Mouse (Mus musculus) thymus, postnatal 14 days (tissue): ENCODE measurements around the gene Rep15.
A peak's percentile ranks its signal among the peaks of the same experiment; 100 is the strongest.

Experiments used
- DNase-seq: peaks from one replicate; pipeline ENCODE4 v3.0.0; 2021

Rep15 gene

DNA sequence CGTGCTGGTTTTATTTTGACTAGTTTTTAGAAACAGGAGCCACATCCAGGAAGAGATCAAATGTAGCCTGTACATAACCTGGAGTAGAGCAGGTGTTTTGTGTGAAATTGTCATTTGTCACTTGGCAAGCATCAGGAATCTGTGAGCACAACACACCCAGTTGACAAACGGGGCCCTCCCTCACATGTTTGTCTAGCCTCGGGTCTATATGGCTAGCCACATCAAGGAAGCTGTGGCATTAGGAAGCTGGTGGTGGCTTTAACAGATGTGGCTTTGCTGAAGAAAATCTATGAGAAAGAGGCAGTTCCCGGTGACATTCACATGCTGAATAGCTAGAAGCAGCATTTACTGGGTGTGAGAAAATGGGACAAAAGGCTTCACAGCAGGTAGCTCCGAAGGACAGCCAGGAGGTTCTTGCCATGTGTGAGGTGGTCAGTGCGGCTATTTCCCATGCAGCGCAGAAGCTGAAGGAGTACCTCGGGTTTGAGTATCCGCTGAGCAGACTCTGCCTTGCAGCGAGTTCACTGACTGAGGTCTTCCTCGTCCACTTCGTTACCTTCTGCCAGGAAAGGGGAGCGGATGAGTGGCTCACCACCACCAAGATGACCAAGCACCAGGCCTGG is at the start of gene Rep15:
Gene Rep15, plus strand, starts transcription at position 282 of the 623 bp plus-strand sequence.
- no peak for DNase-seq

DNA sequence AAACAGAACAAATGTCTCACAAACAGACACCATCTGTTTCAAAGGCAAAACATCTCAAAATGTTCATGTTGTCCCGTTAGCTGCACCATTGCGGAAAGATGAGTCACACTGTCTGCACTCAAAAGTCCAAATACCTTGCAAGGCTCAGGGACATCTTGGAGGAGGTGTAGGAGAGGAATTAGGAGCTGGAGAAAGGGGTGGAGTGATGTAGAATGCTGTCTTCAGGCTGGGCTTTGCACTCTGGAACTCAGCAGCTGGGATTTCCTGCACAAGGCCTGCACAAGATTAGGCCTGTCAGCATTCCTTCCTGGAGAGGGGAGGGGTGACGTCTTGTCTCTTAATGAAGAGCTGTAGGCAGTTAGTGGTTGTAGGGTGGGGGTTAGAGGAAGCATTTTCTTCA is 47.8 kb upstream of the Rep15 start:
- no peak for DNase-seq

DNA sequence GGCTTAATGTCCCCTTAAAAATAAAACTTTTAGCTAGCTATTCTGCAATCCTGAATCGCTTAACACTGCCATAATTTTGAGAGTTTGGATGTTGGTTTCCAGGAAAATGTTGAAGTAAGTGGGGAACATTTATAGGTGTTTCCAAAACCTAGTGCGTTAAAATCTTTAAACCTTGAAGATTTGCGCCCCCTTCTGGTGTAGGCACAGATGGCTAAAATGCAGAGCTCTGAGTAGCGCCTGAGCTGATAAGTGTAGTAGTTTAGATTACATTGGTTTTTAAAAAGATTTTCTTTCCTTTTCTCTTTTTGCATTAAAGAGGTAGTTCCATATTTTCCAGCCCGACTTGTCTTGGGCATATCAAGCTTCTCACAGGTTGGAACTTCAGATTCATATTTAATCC is 38.1 kb upstream of the Rep15 start:
- DNase-seq: peak; percentile 55

DNA sequence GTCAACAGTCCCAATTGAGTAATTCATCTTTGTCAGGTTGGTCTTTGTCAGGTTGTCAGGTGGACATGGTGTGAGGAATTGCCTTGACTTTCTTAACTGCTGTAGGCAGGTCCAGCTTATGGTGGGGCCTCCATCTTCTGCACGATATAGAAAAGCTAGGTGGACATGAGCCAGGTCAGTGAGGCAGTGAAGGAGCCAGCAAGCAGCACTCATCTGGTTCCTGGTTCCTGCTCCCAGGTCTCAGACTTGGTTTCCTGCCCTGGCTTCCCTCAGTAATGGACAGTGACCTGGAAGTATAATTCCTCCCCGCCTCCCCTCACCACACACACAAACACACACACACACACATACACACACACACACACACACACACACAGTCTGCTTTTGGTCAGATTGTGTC is 37.0 kb upstream of the Rep15 start:
- no peak for DNase-seq

DNA sequence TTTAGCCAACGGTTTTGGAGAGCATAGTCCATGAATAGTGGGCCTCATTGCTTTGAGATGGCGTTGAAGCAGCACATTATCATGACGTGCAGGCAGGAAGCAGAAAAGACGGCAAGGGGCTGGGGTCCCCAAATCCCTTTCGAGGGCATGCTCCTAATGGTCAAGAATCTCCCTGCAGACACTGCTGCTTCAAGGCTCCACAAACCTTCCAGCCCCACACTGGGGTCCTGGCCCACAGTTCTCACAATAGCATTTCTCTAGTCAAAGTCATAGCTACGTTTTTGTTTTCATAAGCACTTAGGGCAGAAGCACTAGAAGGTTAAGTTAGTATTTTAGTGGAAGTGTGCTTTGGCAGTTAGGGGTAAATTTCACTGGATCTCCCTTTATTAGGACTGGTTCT is 36.5 kb upstream of the Rep15 start:
- DNase-seq: no peak

DNA sequence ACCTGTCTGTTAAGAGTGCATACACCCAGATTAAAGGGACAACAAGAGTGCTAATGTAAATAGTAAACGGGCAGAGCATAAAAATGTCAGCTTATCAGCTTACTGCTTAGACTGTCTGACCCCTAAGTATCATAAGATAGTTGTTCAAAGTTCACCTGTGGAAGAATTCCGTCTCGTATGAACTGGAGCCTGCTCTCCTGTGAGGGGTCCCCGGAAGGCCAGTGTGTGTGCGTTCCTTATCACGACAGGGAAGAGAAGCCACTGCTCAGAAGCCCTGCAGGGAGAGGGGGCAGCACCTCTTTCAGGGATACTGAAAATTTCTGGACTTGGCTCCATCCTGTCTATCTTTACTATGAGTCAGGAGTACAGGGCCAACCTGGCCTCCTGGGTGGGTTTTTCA is 35.4 kb upstream of the Rep15 start:
- DNase-seq: no peak

DNA sequence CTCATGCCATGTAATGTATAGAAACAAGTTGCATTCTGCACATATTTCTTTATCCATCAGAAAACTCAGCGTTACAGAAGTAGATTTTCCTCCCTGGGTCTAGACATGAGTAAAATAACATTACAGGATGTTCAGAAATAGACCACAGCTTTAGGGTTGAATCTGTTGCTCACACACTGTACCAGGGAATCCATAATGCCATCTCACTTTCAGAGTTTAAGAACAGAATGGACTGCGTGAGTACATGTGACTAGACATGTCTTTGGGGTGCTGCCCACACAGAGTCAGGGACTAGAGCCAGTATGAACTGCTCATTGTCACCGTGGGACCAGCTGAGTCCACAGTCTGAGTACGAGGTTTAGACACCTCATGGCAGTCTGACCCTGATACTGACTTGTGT is 33.7 kb upstream of the Rep15 start:
- DNase-seq: no peak

DNA sequence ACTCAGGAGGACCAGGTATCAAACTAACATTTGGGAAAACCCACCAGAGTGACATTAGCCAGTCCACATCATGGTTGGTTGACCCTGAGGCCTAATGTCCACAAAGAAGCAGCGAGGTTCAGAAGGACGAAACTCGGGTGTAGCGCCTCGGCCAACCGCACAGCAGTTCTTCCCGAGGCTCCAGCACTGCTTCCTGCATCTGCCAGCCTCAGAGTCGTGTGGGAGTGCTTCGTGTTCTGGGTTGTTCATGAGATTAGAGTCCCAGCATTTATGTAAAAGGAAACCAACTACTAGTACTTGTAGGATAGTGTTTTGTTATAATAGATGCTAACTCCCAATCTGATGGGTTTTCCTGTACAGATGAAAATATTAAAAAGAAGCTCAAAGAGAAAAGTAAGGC is 33.1 kb upstream of the Rep15 start:
- no peak for DNase-seq

DNA sequence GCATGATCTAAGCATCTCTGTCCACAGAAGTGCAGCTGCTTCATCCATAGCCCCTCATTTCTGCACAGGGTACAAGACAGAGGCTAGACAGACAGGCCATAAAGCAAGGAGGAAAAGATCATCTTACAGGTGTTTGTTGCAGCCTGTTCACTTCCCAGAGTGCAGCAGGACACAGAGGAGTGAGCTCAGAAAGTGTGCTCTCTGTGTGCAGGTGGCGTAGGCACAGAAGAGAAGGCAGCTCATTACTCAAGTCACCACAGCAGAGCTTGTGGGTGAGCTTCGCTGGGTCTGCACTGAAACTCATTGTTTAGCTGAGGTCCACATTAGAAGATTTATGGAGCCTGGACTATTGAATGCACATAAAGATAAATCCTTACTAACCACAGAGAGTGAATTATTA is 32.6 kb upstream of the Rep15 start:
- no peak for DNase-seq

DNA sequence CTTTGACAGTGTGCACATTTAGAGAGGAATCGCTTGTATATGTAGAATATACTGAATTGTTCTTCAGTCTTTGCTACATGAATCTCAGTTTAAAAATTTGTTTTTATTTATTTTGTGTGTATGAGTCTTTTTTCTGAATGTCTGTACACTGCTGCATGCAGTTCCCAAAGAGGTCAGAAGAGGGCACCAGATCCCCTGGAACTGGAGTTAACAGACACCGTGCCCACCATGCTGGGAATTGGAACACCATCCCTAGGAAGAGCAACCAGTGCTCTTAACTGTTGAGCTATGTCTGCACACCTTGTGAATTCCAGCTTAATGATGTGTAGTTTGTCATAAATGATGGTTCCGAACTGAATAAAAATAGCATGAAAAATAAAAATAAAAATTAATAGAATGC is 24.2 kb upstream of the Rep15 start:
- DNase-seq: peak; percentile 74

DNA sequence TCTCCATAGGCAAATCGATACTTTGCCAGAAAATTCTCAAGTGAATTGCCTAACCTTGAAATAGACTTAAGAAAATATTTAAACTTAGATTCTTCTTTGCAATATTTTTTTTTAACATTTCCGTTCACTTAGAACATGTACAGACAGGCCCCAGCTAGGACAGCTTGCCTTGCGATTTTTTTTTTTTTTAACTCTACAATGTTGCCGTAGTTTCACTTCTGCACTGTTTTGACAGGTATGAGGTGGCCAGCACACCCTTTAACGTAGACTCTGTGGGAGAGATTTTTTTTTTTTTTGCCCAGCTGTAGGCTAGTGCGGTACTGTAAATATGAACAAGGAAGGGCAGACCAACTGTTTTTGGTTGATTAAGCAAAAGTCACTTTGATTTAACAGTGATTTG is 22.0 kb upstream of the Rep15 start:
- DNase-seq: no peak

DNA sequence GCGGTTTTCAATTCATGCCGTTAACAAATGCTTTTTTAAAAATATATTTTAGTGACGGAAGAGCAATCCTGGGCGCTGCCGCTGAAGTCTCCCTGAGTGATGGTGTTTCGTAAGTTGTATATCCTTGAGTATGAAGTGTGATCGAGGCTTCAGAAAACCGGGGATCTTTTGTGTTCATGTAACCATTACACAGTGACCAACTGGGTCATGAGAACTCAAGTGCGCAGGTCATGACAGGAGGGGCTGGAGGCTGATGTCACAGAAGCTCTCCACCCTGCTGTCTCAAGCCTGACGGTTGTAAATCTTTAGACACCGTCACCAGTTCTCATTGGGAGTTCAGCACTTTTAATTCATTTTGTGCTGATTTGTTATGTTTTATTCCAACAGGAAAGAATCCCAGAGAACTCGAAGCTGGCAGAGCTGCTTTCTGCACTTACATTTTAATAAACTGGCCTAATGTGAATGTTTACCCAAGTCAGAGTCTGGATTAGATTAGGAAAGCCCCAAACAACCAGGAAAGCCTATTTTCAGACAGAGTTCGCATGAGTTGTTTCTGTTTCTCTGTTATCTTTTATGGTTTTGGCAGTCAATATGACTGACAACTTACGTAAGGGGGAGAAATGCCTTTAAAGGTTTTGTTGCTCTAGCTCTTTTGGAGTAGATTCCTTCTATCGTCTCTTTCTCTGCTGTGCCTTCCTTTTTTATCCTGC is 21.4 kb upstream of the Rep15 start:
- no peak for DNase-seq

DNA sequence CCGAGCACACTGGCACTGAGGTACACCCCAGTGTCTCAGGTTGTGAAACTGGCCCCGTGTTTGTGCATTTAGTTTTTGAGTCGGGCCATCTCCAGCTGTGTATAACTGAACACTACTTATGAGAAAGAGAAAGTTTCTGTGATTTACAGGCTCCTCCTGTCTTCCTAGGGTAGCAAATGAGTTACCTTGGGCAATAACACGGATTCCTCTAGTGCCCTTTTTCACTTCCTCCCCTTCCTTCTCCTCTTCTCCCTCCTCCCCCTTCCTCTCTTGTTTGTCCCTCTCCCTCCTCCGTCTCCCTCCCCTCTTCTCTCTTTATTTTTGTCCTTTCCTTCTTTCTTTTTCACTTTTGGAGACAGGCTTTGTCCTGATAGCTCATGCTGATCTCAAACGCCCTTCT is 20.8 kb upstream of the Rep15 start:
- DNase-seq: no peak

DNA sequence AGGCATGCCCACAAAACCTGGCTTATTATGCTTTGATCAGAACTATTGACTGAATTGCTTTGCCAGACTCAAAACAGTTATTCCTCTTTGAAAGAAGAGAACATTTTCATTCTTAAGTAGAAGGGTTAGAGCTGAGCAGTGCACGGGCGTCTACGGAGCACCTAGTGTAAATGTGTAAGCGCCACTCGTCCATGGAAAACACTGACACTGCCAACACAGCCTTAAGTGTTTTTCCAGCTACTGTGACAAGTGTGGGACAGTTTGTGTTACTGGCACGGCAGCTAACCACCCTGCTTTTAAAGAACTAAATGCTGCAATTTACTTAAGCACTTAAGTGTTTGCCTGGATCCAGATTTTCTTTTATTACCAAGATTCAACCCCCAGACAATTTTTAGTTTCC is 20.4 kb upstream of the Rep15 start:
- DNase-seq: no peak

DNA sequence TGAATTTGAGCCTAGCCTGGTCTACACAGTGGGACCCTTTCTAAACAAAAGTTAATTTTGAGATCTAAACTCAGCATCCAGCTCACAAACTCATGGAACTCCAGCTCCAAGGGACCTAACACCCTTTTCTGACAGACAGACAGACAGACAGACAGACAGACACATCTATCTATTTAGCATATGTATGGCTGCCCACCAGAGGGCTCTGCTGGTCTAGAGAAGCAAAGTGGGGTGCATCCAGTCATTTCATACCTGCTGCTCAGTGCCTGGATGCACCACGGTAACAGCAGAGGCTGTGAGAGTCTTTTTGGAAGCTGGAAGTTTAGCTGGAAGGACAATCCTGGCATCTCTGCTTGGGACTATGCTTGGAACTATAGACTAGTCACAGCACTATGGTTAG is 18.8 kb upstream of the Rep15 start:
- no peak for DNase-seq

DNA sequence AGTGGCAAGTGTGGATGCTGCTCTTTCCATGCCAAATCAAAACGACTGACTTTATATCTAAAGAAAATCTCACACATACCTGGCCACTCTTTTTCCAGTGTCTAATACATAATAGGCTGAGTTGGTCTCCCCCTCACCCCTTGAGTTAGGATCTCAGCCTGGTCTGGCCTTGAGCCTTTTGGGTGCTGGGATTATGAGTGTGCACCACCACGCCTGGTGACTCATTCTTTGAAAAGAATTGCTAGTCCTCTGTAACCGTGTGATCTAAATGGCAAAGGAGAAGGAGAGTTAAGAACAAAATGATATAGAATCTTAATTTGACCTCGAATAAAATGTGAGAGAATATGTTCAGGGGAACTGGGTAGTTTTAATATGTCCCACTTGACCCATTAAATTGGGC is 14.5 kb upstream of the Rep15 start:
- DNase-seq: no peak

DNA sequence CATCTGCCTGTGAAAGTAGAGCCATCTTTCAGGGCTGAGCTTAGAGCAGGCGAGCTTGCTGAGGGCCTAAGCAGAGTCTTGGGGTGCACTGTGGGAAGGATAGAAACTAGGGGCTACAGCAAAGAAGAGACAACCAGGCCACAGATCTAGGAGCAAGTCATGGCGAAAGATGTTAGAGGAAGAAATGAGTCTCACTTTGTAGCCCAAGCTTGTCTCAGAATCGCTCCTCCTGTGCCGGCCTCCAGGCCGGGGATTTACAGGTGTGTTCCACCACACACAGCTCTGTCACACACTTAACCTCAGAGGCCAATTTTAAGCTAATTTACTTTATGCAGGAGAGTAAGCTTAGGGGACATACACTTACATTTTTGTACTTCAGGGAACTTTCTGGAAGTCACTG is 14.0 kb upstream of the Rep15 start:
- no peak for DNase-seq

DNA sequence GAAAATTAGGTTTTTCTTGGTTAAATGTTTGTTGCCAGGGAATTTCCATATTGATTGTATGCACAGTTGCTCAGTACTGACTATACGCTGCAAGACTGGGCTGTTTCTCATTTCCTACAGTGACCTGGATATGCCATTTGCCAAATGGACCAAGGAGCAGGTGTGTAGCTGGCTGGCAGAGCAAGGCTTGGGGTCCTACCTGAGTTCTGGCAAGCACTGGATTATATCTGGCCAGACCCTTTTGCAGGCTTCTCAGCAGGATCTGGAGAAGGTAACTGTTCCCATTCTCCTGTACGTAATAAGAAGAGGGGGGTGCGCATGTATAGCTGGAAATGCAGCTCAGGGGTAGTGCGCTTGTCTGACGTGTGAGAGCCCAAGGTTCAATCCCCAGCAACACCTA is 11.2 kb upstream of the Rep15 start:
- DNase-seq: no peak

DNA sequence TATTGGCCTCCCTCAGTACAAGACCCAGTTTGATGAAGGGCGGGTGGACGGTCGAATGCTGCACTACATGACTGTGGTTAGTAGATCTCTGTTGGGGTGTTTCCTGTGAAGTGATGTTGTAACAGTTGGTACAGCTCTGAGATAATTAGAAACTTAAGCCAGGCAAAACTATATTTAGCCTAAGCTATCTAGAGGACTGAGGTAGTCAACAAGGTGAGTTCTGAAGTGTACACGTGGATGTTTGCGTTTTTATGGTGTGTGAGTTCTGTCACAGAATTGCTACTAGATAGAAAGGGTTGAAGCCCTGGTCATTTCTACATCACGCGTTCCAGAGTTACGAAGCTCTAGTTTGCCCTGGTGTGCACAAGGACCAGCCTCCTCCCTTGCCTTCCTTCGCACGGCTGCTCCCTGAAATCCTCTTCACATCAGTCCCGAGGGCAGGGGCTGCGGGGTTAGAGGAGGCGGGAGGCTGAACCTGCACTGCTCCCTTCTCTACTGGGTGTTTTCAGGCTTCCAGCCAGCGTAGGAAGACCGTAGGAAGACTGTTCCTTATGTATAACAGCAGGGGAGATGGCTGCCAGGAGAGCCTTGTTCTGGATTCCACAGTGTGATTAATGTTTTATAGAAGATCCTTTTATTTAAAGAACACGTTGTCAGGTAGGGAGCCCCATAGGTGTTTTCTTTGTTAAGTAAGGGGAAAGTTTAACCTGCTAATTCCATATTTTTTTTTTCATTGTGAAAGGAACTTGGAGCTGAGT is 9.8 kb upstream of the Rep15 start:
- no peak for DNase-seq

DNA sequence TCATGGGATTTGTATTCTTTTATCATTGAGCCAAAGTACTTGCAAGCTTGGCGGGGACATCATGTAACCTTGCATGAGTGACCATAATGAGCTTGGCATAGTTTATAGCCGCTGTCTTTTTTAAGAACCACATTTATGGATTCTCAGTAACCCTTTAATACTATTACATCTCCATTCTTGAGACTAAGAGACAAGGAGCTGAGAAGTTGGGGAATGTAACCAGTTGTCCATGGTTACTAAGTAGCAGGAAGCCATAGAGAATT is 9.3 kb upstream of the Rep15 start:
- no peak for DNase-seq

DNA sequence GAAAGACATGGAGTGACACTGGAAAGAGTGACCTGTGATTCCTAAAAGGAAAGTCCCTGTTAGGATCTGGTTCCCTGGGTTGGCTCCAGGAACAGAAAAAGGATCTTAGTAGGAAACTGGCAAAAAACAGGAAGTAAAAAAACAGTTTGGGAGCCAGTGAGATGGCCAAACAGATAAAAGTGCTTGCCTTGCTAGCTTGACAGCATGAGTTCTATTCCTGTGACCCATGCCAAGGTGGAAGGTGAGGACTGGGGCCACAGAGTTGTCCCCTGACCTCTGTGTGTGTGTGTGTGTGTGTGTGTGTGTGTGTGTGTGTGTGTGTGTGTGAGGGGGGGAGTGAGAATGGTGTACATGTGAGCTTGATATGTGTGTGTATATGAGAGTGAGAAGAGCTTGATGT is 8.8 kb upstream of the Rep15 start:
- no peak for DNase-seq

DNA sequence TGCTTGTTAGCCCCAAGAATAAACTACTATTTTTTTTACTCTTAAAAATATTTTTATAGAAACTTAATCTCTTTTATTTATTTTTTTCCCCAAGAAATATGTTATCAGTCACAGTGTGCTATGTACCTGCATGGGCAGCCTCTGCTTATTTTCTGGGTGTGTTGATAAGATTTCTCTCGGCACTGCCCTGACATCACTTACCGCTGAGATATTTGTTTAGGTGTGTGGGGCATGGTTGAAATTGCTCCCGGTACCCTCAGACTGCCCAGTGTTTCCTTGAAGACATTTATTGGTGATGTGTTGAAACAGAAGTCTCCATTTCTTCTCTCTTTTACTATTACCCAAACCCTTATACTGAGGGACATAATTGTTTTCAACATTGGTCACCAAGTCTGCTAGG is 7.6 kb upstream of the Rep15 start:
- no peak for DNase-seq

DNA sequence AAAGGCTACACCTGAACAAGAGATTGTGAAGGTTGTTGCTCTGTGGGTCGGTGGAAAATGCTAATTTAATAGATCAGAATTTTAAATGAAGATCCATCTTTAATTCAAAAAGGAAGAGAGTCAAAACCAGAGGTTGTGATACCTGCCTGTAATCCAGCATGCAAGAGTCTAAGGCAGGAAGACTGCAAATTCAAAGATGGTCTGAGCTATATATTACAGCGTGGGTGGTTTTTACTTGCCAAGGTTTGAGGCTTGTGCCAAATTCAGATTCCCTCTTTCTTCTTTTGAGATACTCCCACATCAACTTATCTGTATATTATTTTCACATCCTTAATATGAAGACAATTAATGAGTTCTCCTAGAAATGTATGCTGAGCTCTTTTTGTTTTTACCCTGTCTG is 4.0 kb upstream of the Rep15 start:
- no peak for DNase-seq

DNA sequence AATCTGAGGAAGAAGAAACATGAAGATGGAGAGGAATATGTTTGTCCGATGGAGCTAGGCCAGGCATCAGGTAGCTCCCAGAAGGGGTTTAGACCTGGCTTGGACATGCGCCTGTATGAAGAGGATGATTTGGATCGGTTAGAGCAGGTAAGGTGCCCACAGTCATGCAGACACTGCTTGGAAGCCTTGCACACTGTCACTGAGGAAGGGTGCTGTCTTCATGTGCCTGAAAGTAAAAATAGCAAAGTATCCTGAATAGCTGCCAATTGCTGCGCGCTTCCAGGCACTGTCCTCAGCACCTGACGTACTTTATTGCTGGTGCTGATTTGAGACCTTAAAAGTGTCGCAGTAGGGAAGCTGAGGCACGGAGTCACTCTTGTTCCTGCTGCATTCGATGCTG is 2.8 kb upstream of the Rep15 start:
- DNase-seq: no peak
